Mouse (Mus musculus) olfactory bulb, adult 2 months (tissue): ENCODE measurements at regions not wholly inside any gene's neighbourhood (a gene's known extent, or its start where the extent isn't known, plus 50 kb on each side); places are given as distances from the start of the nearest gene placed in this dataset.
"Not testable (repeated sequence)": the region's sequence is repeated elsewhere in the genome, so short reads cannot be mapped to it uniquely, and the experiment has no call there.

Experiments
- CTCF ChIP-seq: fragments of 200-500 bp; IDR thresholded peaks from 2 replicates; pipeline ENCODE4 v1.5.1; 2012; ENCODE audit warnings: low read depth, mild to moderate bottlenecking, low read length, moderate library complexity; ENCODE audit not compliant: insufficient read depth
- POLR2A ChIP-seq: fragments of 200-500 bp; IDR thresholded peaks from 2 replicates; pipeline ENCODE4 v1.6.1; 2012; ENCODE audit warnings: mild to moderate bottlenecking, low read depth, low read length, moderate library complexity; ENCODE audit not compliant: insufficient read depth

DNA sequence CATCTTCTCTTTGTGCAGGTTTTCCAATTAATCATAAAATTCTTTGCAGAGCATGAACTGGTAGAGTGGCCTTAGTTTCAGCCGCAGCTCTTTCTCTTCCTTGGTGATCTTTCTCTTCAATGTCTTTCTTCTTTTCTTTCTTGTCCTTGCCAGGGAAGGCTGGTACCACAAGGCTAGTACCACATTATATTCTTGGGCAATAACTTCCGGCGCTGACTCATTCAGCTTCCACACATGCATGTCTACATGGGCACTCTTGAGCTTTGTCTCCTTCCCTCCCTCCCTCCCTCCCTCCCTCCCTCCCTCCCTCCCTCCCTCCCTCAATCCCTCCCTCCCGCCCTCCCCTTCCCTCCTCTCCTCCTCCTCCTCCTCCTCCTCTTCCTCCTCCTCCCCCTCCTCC, 98.1 kb upstream of the Pwp1 start:
- not testable (repeated sequence) for TF ChIP-seq CTCF, POLR2A
